Mouse (Mus musculus) B cell, adult 2 months (primary cell): ENCODE measurements at regions not wholly inside any gene's neighbourhood (a gene's known extent, or its start where the extent isn't known, plus 50 kb on each side); places are given as distances from the start of the nearest gene placed in this dataset.
A peak's percentile ranks its signal among the peaks of the same experiment; 100 is the strongest.

Source experiments
- DNase-seq, 2 experiments: peaks; one replicate each; pipeline ENCODE4 v3.0.0; 2022

DNA sequence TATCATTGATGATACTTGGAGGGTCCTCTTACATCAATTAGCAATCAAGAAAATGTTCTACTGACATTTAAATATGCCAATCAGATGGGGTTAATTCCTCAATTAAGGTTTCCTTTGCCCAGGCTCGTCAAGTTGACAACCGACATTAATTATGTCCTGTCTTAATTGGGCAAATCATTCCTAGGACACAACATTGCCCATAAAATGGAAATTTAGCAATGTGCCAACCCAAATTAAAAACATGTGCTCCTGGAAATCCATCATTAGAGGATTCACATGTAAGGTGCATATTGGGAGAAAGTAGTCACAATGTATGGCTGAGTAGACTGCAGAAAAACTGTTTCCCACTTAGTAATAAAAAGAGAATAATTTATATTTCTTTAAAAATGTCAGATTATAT, 483.6 kb upstream of the B430305J03Rik start:
- no peak for DNase-seq

- DNase-seq = no peak
These were observed 481.0 kb upstream of the B430305J03Rik start for GRCm38 (mm10) chr3:61846703-61847102.

DNA sequence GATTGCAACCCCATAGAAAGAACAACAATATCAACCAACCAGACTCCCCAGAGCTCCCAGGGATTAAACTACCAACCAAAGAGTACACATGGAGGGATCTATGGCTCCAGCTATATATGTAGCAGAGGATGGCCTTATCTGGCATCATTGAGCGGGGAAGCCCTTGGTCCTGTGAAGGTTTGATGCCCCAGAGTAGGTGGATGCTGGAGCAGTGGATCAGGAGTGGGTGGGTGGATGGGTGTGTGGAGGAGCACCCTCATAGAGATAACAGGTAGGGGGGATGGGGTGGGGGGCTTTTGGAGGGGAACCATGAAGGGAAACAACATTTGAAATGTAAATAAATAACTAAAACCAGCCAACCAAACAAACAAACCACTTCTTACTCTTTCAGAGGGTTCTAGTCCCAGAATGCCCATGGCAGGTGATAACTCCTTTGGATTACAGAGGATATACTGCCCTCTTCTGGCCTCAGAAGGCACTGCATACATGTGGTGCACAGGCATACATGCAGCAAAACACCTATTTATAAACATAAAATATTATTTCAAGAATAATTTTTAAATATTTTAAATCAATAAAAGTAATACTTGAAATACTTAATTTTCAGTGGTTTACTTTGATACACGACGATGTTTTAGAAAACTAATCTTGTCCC, 473.7 kb upstream of the B430305J03Rik start:
- DNase-seq = peak; percentile 67

DNA sequence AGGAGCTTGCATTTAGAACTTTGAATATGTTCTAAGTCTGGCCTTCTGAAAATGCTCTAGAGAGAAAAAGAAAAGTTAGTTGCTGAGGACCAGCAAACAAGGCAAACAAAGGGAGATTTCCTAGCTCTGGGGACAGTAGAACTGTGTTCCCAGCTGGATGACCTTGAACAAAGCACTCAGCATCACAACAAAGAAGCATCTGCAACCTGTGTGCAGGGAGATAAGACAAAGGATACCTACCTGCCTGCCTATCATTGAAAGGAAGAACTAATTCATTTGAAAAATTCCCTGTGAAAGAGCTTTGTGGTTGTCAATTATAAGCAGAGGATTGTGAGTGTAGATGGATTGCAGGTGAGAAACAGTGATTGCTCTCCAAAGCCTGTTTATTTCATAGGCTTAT, 451.1 kb upstream of the B430305J03Rik start:
- DNase-seq = no peak

GRCm38 (mm10) chr3:61796021-61796420, 430.3 kb upstream of the B430305J03Rik start:
- no peak for DNase-seq

DNA sequence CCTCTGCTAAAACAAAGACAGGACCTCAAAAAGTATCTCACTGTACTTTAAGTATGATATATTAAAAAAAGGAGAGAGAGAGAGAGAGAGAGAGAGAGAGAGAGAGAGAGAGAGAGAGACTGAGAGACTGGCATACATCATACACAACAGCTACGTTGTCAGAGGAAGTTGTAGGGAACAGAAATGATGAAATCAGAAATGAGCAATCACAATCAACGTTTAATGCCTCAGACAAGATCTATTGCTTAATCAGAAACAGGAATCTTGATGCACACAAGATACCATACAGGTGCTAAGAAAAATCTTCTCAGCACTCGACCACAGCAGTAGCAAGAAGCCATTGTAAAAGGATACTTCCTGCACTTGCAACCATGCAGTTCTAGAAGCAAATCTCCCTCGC, 424.9 kb upstream of the B430305J03Rik start:
- DNase-seq = no peak
